Mouse (Mus musculus) layer of hippocampus, postnatal 36 days (tissue): ENCODE measurements at regions not wholly inside any gene's neighbourhood (a gene's known extent, or its start where the extent isn't known, plus 50 kb on each side); places are given as distances from the start of the nearest gene placed in this dataset.
"Not testable (repeated sequence)": the region's sequence is repeated elsewhere in the genome, so short reads cannot be mapped to it uniquely, and the experiment has no call there.

Experiments used
- DNase-seq, 2 experiments: peaks; one replicate each; pipeline ENCODE4 v3.0.0; 2022

GRCm38 (mm10) chr17:13551693-13552404, 197.5 kb downstream of the Tcp10c start:
- not testable (repeated sequence) for DNase-seq

- not testable (repeated sequence) for DNase-seq
These were observed 198.5 kb downstream of the Tcp10c start for GRCm38 (mm10) chr17:13552840-13553239.

- DNase-seq = not testable (repeated sequence)
These were observed 201.1 kb downstream of the Tcp10c start for GRCm38 (mm10) chr17:13555311-13556059.

GRCm38 (mm10) chr17:13556060-13556660, 201.8 kb downstream of the Tcp10c start:
- not testable (repeated sequence) for DNase-seq

GRCm38 (mm10) chr17:13558863-13559262, 201.5 kb upstream of the Afdn start:
- DNase-seq = no peak

- DNase-seq = no peak
These were observed 199.0 kb upstream of the Afdn start for GRCm38 (mm10) chr17:13561342-13561741.

- DNase-seq = no peak
These were observed 197.4 kb upstream of the Afdn start for GRCm38 (mm10) chr17:13562974-13563373.

- no peak for DNase-seq
These were observed 195.5 kb upstream of the Afdn start for GRCm38 (mm10) chr17:13564800-13565199.

- DNase-seq = no peak
These were observed 193.7 kb upstream of the Afdn start for GRCm38 (mm10) chr17:13566680-13567079.

- DNase-seq = peak in 1 of 2 experiments; percentile 31
These were observed 193.2 kb upstream of the Afdn start for GRCm38 (mm10) chr17:13567183-13567582.

- peak; percentile 36 to 42 for DNase-seq
These were observed 189.5 kb upstream of the Afdn start for GRCm38 (mm10) chr17:13570796-13571195.

- DNase-seq = no peak
These were observed 188.0 kb upstream of the Afdn start for GRCm38 (mm10) chr17:13572204-13572833.

- no peak for DNase-seq
These were observed 187.3 kb upstream of the Afdn start for GRCm38 (mm10) chr17:13573036-13573435.

GRCm38 (mm10) chr17:13574122-13574521, 186.2 kb upstream of the Afdn start:
- DNase-seq = no peak

- DNase-seq = no peak
These were observed 185.5 kb upstream of the Afdn start for GRCm38 (mm10) chr17:13574682-13575444.

- DNase-seq = no peak
These were observed 182.5 kb upstream of the Afdn start for GRCm38 (mm10) chr17:13577798-13578197.

GRCm38 (mm10) chr17:13581214-13581920, 179.0 kb upstream of the Afdn start:
- no peak for DNase-seq

GRCm38 (mm10) chr17:13581995-13582588, 178.2 kb upstream of the Afdn start:
- no peak for DNase-seq

GRCm38 (mm10) chr17:13583475-13584233, 176.7 kb upstream of the Afdn start:
- no peak for DNase-seq

- no peak for DNase-seq
These were observed 175.9 kb upstream of the Afdn start for GRCm38 (mm10) chr17:13584394-13584793.
